Mouse (Mus musculus): ENCODE results near the gene 4930544D05Rik. TPM values are rescaled to one million over a fixed set of nuclear protein-coding genes. Genes with fewer than 3 reads are reported as not detected.
A peak's percentile ranks its signal among the peaks of the same experiment; 100 is the strongest.

4930544D05Rik gene
- polyA plus RNA-seq, 1 experiment, result not detected

DNA sequence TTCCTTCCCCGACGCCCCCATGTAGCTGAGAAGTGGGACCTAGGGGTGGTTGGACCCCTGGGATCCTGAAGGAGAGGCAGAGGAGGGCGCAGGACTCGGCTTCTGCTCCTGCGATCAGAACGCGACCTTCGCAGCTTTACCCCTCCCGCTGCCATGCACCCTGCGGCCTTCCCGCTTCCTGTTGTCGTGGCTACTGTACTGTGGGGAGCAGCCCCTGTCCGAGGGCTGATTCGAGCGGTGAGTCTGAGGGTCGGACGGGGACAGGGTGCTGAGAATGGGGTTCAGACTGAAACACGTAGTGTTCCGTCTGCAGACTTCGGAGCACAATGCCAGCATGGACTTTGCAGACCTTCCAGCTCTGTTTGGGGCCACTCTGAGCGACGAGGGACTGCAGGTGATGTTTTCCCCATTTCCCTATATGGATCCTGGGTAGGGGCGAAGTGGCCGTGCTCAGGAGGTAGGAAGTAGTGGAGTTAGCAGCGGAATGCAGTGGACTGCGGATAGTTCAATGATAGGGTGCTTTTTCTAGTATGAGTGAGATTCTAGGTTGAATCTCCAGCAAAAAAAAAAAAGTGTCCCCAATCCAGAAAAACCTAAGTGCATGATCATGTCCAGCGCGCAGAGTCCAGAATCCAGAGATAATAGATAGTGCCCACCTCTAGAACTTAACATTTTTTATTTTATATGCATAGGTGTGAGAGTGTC, 32.2 kb downstream of the 4930544D05Rik start:
- peak overlapping the region; percentile 51 for H3K4me3 ChIP-seq (ENCODE audit: insufficient read depth, low read length)
- TF ChIP-seq POLR2A (IDR thresholded peaks at IDR 0.05; ENCODE audit: low read depth, low read length), result peak; percentile 55
- no peak for TF ChIP-seq CTCF (IDR thresholded peaks at IDR 0.05; ENCODE audit: borderline replicate concordance, insufficient read depth, low read length)
- peaks cover 13% of the 10 kb centered on the region for H3K4me1 ChIP-seq (ENCODE audit: control insufficient read depth, insufficient read depth, low read length)
- peak overlapping the region; percentile 94 for H3K27ac ChIP-seq (ENCODE audit: insufficient read depth, low read length)

DNA sequence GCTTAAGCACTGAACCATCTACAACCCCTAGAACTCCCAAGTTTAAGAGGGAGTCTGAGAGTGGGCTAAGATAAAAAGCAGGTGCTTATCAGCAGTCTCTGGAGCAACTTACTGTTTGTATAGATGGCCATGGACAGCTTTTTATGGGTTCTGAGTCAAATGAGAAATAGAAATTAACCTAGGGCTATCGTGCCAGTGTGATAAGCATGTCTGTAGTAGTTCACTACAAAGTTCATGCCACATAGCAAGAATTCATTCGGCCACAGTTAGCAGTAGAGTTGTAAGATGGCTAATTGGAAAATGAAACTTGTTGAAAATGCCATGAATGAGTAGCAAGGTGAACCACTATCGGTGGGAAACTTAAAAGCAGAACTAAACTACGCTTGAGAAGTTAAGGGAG, 32.9 kb downstream of the 4930544D05Rik start:
- H3K4me1 ChIP-seq (ENCODE audit: control insufficient read depth, insufficient read depth, low read length), result peaks cover 13% of the 10 kb centered on the region

DNA sequence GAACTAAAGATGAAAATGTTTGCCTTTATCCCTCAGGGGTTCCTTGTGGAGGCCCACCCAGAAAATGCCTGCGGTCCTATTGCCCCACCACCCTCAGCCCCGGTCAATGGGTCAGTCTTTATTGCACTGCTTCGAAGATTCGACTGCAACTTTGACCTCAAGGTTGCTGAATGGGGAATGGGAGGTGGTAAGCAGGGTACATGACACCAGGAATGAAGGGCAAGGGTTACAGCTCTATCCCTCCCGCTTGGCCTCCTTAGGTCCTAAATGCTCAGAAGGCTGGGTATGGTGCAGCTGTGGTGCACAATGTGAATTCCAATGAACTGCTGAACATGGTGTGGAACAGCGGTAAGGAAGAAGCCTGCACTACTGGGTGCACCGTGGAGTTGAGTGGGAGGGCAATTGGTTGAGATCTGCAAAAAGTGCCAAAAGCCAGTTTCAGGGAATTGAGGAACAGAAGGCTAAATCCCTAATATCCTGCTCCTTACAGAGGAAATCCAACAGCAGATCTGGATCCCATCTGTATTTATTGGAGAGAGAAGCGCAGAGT, 33.6 kb downstream of the 4930544D05Rik start:
- Histone ChIP-seq H3K4me1 (ENCODE audit: control insufficient read depth, insufficient read depth, low read length) (peaks cover 13% of the 10 kb centered on the region), H3K27ac (ENCODE audit: insufficient read depth, low read length) (no peak overlapping the region), H3K4me3 (ENCODE audit: insufficient read depth, low read length) (no peak overlapping the region)
- TF ChIP-seq CTCF (IDR thresholded peaks at IDR 0.05; ENCODE audit: borderline replicate concordance, insufficient read depth, low read length), result no peak
- TF ChIP-seq POLR2A (IDR thresholded peaks at IDR 0.05; ENCODE audit: low read depth, low read length), result 0 out of 2 replicates have a peak, but pooled peaks have one; percentile 6

More for the DNA sequence above, 32.9 kb downstream of the 4930544D05Rik start:
- Histone ChIP-seq H3K4me3 (ENCODE audit: insufficient read depth, low read length) (peak overlapping the region; percentile 51), H3K27ac (ENCODE audit: insufficient read depth, low read length) (peak overlapping the region; percentile 94; the same call in 1 of the 2 replicates)
- TF ChIP-seq POLR2A (IDR thresholded peaks at IDR 0.05; ENCODE audit: low read depth, low read length), result 0 out of 2 replicates have a peak, but pooled peaks have one; percentile 15
- TF ChIP-seq CTCF (IDR thresholded peaks at IDR 0.05; ENCODE audit: borderline replicate concordance, insufficient read depth, low read length), result no peak

DNA sequence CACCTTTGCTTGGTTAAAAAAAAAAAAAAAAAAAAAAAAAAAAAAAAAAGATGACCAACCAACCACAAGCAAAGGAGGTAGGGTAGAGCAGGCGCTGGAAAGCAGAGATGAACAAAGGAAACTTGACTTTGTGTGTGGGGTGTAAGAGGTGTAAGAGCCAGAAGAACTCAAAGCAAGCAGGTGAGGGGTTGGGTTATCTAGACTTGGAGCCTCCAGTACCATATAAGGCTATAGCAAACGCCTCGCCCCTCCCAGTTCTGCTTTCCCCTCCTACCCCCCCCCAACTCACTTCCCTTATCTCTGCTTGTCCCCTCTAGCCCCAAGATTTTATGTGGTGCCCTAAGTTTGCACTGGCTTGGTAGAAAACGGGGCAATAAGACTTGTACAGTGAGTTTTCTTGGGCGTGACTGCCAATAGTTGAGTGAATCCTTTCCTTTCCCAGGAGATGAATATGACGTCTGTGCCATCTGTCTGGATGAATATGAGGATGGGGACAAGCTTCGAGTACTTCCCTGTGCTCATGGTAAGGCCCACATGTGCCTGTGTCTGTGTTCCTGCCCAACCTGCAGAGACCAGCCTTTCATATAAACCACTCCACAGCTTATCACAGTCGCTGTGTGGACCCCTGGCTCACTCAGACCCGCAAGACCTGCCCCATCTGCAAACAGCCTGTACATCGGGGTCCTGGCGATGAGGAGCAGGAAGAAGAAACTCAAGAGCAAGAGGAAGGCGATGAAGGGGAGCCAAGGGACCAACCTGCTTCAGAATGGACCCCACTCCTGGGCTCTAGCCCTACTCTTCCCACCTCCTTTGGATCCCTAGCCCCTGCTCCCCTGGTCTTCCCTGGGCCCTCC, 34.9 kb downstream of the 4930544D05Rik start:
- H3K4me3 ChIP-seq (ENCODE audit: insufficient read depth, low read length), result peak overlapping the region; percentile 86
- no peak for TF ChIP-seq CTCF (IDR thresholded peaks at IDR 0.05; ENCODE audit: borderline replicate concordance, insufficient read depth, low read length)
- TF ChIP-seq POLR2A (IDR thresholded peaks at IDR 0.05; ENCODE audit: low read depth, low read length), result peak; percentile 35
- peaks cover 13% of the 10 kb centered on the region for H3K4me1 ChIP-seq (ENCODE audit: control insufficient read depth, insufficient read depth, low read length)
- H3K27ac ChIP-seq (ENCODE audit: insufficient read depth, low read length), result peak overlapping the region; percentile 79

DNA sequence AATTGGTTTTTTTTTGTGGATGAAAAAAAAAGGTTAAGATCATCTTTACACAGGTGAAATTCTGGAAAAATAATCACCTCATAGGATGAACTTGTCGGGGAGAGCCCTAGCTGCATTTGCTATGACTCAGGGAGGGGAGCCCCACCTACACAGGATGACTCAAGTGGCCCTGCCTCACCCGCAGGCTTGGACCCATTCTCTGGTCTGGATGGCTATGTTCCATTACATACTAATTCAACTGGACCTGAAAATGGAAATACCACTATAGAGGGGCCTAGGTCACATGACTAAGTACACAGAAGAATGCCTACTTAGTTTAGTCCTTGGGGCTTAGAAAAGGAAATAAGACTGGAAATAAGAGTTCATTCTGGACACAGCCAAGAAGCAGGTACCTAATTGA, 35.7 kb downstream of the 4930544D05Rik start:
- Histone ChIP-seq H3K4me1 (ENCODE audit: control insufficient read depth, insufficient read depth, low read length) (peaks cover 8% of the 10 kb centered on the region; the same call in 1 of the 2 replicates), H3K4me3 (ENCODE audit: insufficient read depth, low read length) (peak overlapping the region; percentile 86), H3K27ac (ENCODE audit: insufficient read depth, low read length) (peak overlapping the region; percentile 79; the same call in 1 of the 2 replicates)
- TF ChIP-seq POLR2A (IDR thresholded peaks at IDR 0.05; ENCODE audit: low read depth, low read length) (peak; percentile 16; the same call in 1 of the 2 replicates), CTCF (IDR thresholded peaks at IDR 0.05; ENCODE audit: borderline replicate concordance, insufficient read depth, low read length) (no peak)

DNA sequence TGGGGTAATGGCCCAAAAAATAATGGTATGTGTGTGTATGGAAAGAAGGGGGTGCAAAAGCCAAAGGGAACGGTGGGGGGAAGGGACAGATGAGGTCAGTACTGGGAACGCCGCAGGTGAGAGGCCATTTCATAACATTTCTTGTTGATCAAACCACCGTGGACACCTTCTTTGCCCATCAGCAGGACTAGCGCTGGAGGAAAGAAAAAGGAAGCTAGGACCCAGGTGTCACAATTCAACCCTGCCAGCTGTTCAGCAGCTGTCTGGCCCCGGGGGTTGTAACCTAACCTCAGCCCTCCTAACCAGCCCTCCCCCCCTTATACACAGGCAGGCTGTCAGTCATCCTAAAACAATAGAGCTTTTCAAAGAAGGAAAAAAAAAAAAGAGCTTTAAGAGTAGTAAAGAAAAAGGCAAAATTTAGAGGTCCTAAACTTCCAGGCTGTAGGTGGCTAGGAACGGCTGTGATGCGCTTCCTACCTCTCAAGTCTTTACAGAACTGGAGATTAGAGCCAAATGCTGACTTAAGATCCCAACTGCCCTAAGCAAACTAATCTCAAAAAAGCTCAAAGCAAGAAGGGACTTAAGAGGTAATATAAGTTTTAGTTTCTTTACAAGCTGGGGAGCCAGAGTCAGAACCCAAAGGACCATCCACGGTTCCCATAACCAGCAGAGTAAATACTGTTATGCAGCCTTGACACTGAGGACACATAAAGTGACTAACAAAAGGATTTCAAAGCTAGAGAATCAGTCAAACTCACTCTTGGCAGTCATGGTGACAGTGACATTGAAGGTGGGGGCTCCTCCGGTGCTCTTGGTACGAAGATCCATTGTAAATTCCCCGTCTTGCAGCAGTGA, 36.6 kb downstream of the 4930544D05Rik start:
- peaks cover 11% of the 10 kb centered on the region; the same call in 1 of the 2 replicates for H3K4me1 ChIP-seq (ENCODE audit: control insufficient read depth, insufficient read depth, low read length)
- TF ChIP-seq POLR2A (IDR thresholded peaks at IDR 0.05; ENCODE audit: low read depth, low read length) (no peak; the same call in 1 of the 2 replicates), CTCF (IDR thresholded peaks at IDR 0.05; ENCODE audit: borderline replicate concordance, insufficient read depth, low read length) (no peak)
- peak overlapping the region; percentile 86 for H3K4me3 ChIP-seq (ENCODE audit: insufficient read depth, low read length)
- H3K27ac ChIP-seq (ENCODE audit: insufficient read depth, low read length), result peak overlapping the region; percentile 87

DNA sequence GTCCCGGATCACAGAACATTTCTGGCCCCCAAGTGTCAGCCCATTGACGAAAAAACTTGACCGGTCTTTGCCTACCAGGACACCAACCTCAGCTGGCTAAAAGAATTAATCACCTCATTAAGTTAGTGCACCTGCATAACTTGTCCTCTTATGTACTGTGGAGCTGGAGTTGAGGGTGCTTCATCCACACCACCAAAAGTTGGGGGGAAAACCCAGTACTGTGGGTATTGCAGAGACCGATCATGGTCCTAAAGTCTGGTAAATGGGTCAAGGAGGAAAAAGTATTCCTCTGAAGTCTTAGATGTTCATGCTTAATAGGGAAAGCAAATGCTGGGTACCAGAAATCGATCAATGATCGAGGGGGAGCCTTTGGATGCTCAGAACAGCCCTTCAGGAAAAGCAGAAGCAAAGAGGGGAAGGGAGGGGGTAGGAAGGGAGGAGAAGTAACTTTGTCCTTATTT, 37.3 kb downstream of the 4930544D05Rik start:
- peaks cover 13% of the 10 kb centered on the region; the same call in 1 of the 2 replicates for H3K4me1 ChIP-seq (ENCODE audit: control insufficient read depth, insufficient read depth, low read length)
- peak overlapping the region; percentile 86 for H3K4me3 ChIP-seq (ENCODE audit: insufficient read depth, low read length)
- peak overlapping the region; percentile 87 for H3K27ac ChIP-seq (ENCODE audit: insufficient read depth, low read length)
- no peak for TF ChIP-seq POLR2A (IDR thresholded peaks at IDR 0.05; ENCODE audit: low read depth, low read length)
- no peak for TF ChIP-seq CTCF (IDR thresholded peaks at IDR 0.05; ENCODE audit: borderline replicate concordance, insufficient read depth, low read length)

DNA sequence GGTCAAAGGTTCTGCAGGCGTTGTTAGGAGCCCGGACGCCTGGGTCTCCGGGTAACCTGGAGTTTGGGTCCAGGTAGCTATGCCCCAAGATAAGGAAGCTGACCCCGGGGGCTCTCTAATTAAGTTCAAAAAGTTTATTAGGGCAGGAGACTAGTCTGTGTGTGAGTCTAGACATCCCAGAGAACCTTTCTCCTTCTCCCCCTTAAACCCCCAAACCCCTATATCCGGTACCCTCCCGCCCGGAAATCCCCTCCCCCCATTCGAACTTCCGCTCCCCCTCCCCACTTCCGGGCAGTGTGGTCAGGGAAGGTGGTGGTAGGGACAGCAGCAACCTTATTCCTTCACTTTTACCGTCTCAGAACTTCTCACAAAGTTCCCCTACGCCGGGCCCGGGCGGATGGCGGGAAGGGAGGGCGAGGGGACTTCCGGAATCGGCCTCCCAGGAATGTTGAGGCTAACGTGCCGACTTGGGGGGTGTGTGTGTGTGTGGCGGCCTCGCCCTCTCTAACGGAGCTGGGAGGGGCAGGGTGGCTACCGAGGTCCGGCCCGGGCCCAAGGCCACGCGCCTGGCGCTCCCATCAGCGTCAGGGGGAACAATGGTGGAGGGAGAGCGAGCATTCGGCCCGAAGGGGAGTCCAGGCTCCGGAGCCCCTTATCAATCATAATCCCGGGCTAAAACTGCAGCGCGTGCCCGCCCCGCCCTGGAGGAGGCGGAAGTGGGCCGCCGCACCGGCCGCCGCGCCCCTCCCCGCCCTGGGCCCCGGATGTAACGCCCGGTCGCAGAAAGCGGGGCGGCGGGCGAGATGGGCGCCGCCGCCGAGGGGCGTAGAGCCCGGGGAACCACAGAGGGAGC, 37.9 kb downstream of the 4930544D05Rik start:
- Histone ChIP-seq H3K4me1 (ENCODE audit: control insufficient read depth, insufficient read depth, low read length) (peaks cover 17% of the 10 kb centered on the region; the same call in 1 of the 2 replicates), H3K4me3 (ENCODE audit: insufficient read depth, low read length) (peak overlapping the region; percentile 86), H3K27ac (ENCODE audit: insufficient read depth, low read length) (peak overlapping the region; percentile 98)
- no peak for TF ChIP-seq CTCF (IDR thresholded peaks at IDR 0.05; ENCODE audit: borderline replicate concordance, insufficient read depth, low read length)
- TF ChIP-seq POLR2A (IDR thresholded peaks at IDR 0.05; ENCODE audit: low read depth, low read length), result peak; percentile 53
